Mouse (Mus musculus) stomach, embryonic 14.5 days (tissue): ENCODE measurements around the gene Sclt1. TPM values are rescaled to one million over a fixed set of nuclear protein-coding genes. Genes with fewer than 3 reads are reported as not detected.
A peak's percentile ranks its signal among the peaks of the same experiment; 100 is the strongest.

Experiments
- ATAC-seq: fragments of 200-750 bp; cut with Nextera tagmentation; 2 replicates; pipeline ENCODE4 v1.8.0; 2017; ENCODE audit warnings: low read depth, moderate TSS enrichment; ENCODE audit not compliant: insufficient number of reproducible peaks, insufficient read depth, low FRiP score
- H3K27ac ChIP-seq: fragments of 300-500 bp; sonication (generic); 2 replicates; pipeline ENCODE4 v1.5.1; 2014; ENCODE audit warnings: mild to moderate bottlenecking, low read length, moderate library complexity, mixed read lengths
- H3K27me3 ChIP-seq: fragments of 300-500 bp; sonication (generic); 2 replicates; pipeline ENCODE4 v1.6.1; 2014; ENCODE audit warnings: low read length, control low read depth, mixed read lengths; ENCODE audit not compliant: control insufficient read depth, insufficient read depth
- H3K36me3 ChIP-seq: fragments of 300-500 bp; sonication (generic); 2 replicates; pipeline ENCODE4 v1.6.1; 2014; ENCODE audit warnings: mild to moderate bottlenecking, control low read depth, low read length, moderate library complexity, mixed read lengths; ENCODE audit not compliant: control insufficient read depth, insufficient read depth
- H3K4me1 ChIP-seq: fragments of 300-500 bp; sonication (generic); 2 replicates; pipeline ENCODE4 v1.6.1; 2014; ENCODE audit warnings: low read length, control low read depth, mixed read lengths; ENCODE audit not compliant: control insufficient read depth, insufficient read depth
- H3K4me2 ChIP-seq: fragments of 300-500 bp; sonication (generic); replicated peaks from 2 replicates; pipeline ENCODE4 v1.6.1; 2014; ENCODE audit warnings: low read depth, low read length, control low read depth
- H3K4me3 ChIP-seq: fragments of 300-500 bp; sonication (generic); 2 replicates; pipeline ENCODE4 v1.5.1; 2014; ENCODE audit warnings: low read depth, low read length, control low read depth
- H3K9ac ChIP-seq: fragments of 300-500 bp; sonication (generic); replicated peaks from 2 replicates; pipeline ENCODE4 v1.6.1; 2014; ENCODE audit warnings: low read depth, mild to moderate bottlenecking, control low read depth, low read length, moderate library complexity, mixed read lengths
- H3K9me3 ChIP-seq: fragments of 300-500 bp; sonication (generic); 2 replicates; pipeline ENCODE4 v1.6.1; 2016; ENCODE audit warnings: low read depth, low read length, control low read depth; ENCODE audit not compliant: control insufficient read depth
- WGBS: fragments of 180-500 bp; shearing (Covaris S2); extraction: QIAGEN DNeasy Blood & Tissue Kit; methylation state at CpG from one replicate; pipeline ENCODE4 v1.1.7; 2014; 5-methylcytosine and 5-hydroxymethylcytosine counted together
- polyA plus RNA-seq: library from polyadenylated mRNA; unstranded; fragments of >200 nt; fragmentation: Nextera tagmentation; extraction: Ambion mirVana; gene quantifications from 2 replicates; pipeline ENCODE4 v1.2.1, GENCODE M21; 2014

Sclt1 gene
- polyA plus RNA-seq, 1 experiment from 2014 or later = 22.9 TPM

GRCm38 (mm10) chr3:41586917-41587316 is 155.4 kb downstream of the Sclt1 start:
- WGBS = 81% methylated on average over 7 of the region's 7 CpGs
- Histone ChIP-seq H3K4me3 (no peak overlapping the region), H3K27ac (no peak overlapping the region), H3K4me2 (no peak overlapping the region), H3K27me3 (no peaks in the 10 kb centered on the region), H3K36me3 (peaks cover 7% of the 10 kb centered on the region; the same call in 1 of the 2 replicates), H3K9me3 (no peaks in the 10 kb centered on the region), H3K9ac (no peak overlapping the region), H3K4me1 (peaks cover 7% of the 10 kb centered on the region)
- ATAC-seq = no peak

GRCm38 (mm10) chr3:41586330-41586729 is 156.0 kb downstream of the Sclt1 start:
- H3K9me3 ChIP-seq = no peaks in the 10 kb centered on the region
- H3K36me3 ChIP-seq = peaks cover under 1% of the 10 kb centered on the region; the same call in 1 of the 2 replicates
- 69% methylated on average over 6 of the region's 6 CpGs for whole genome bisulfite sequencing
- H3K27ac ChIP-seq = no peak overlapping the region
- H3K27me3 ChIP-seq = no peaks in the 10 kb centered on the region
- H3K4me2 ChIP-seq = no peak overlapping the region
- ATAC-seq = no peak
- no peak overlapping the region for H3K4me3 ChIP-seq
- peaks cover 13% of the 10 kb centered on the region for H3K4me1 ChIP-seq
- H3K9ac ChIP-seq = no peak overlapping the region

- Histone ChIP-seq H3K4me1 (peaks cover 15% of the 10 kb centered on the region), H3K4me2 (no peak overlapping the region), H3K27me3 (no peaks in the 10 kb centered on the region), H3K27ac (no peak overlapping the region), H3K9me3 (no peaks in the 10 kb centered on the region), H3K36me3 (no peaks in the 10 kb centered on the region; the same call in 1 of the 2 replicates), H3K9ac (no peak overlapping the region), H3K4me3 (no peak overlapping the region)
- no peak for ATAC-seq
- WGBS = 88% methylated on average over 5 of the region's 5 CpGs
Measured at GRCm38 (mm10) chr3:41585548-41585947, 156.8 kb downstream of the Sclt1 start.

- no peak overlapping the region for H3K4me3 ChIP-seq
- no peak overlapping the region for H3K9ac ChIP-seq
- no peak overlapping the region for H3K27ac ChIP-seq
- peaks cover 22% of the 10 kb centered on the region for H3K4me1 ChIP-seq
- no peaks in the 10 kb centered on the region for H3K9me3 ChIP-seq
- H3K36me3 ChIP-seq = no peaks in the 10 kb centered on the region
- no peak for ATAC-seq
- no peaks in the 10 kb centered on the region for H3K27me3 ChIP-seq
- H3K4me2 ChIP-seq = no peak overlapping the region
- 75% methylated on average over 4 of the region's 4 CpGs for WGBS
Measured at GRCm38 (mm10) chr3:41583621-41584020, 158.7 kb downstream of the Sclt1 start.

- Histone ChIP-seq H3K4me1 (peaks cover 22% of the 10 kb centered on the region), H3K9me3 (no peaks in the 10 kb centered on the region), H3K4me2 (no peak overlapping the region), H3K27me3 (no peaks in the 10 kb centered on the region), H3K4me3 (no peak overlapping the region), H3K9ac (no peak overlapping the region), H3K27ac (no peak overlapping the region), H3K36me3 (no peaks in the 10 kb centered on the region)
- ATAC-seq = no peak
- 94% methylated on average over 14 of the region's 14 CpGs for WGBS
Measured at GRCm38 (mm10) chr3:41583092-41583491, 159.2 kb downstream of the Sclt1 start.

GRCm38 (mm10) chr3:41582256-41582655 is 160.1 kb downstream of the Sclt1 start:
- no peak overlapping the region for H3K4me3 ChIP-seq
- no peak for ATAC-seq
- no peak overlapping the region for H3K4me2 ChIP-seq
- H3K4me1 ChIP-seq = peaks cover 22% of the 10 kb centered on the region
- no peaks in the 10 kb centered on the region for H3K27me3 ChIP-seq
- 71% methylated on average over 7 of the region's 7 CpGs for WGBS
- no peak overlapping the region for H3K27ac ChIP-seq
- H3K36me3 ChIP-seq = no peaks in the 10 kb centered on the region
- H3K9me3 ChIP-seq = no peaks in the 10 kb centered on the region
- no peak overlapping the region for H3K9ac ChIP-seq

GRCm38 (mm10) chr3:41581436-41581835 is 160.9 kb downstream of the Sclt1 start:
- Histone ChIP-seq H3K4me1 (peaks cover 22% of the 10 kb centered on the region), H3K9ac (no peak overlapping the region), H3K36me3 (no peaks in the 10 kb centered on the region), H3K9me3 (no peaks in the 10 kb centered on the region), H3K27ac (no peak overlapping the region; the same call in 1 of the 2 replicates), H3K4me3 (no peak overlapping the region), H3K4me2 (no peak overlapping the region), H3K27me3 (no peaks in the 10 kb centered on the region)
- 67% methylated on average over 8 of the region's 8 CpGs for WGBS
- ATAC-seq = peak; percentile 42; the same call in 1 of the 2 replicates

GRCm38 (mm10) chr3:41580401-41581323 is 161.7 kb downstream of the Sclt1 start:
- 58% methylated on average over 14 of the region's 14 CpGs for WGBS
- Histone ChIP-seq H3K9ac (no peak overlapping the region), H3K4me3 (no peak overlapping the region), H3K36me3 (no peaks in the 10 kb centered on the region), H3K9me3 (no peaks in the 10 kb centered on the region), H3K4me2 (no peak overlapping the region), H3K27ac (no peak overlapping the region), H3K27me3 (no peaks in the 10 kb centered on the region), H3K4me1 (peaks cover 22% of the 10 kb centered on the region)
- ATAC-seq = no peak
